Mouse (Mus musculus): ENCODE results near the gene Taar7f. TPM values are rescaled to one million over a fixed set of nuclear protein-coding genes. Genes with fewer than 3 reads are reported as not detected.

The Taar7f gene
- total RNA-seq, 2 experiments from 2014 or later = not detected

Other genes with a start within 250 kb of the Taar7f start
- 5.4 TPM in 1 of 2 replicates, not detected in the other for gene Vnn3, start 198.0 kb upstream of the Taar7f start, total RNA-seq (2015; ENCODE audit: low replicate concordance)
- not detected in 2 replicates for gene Vnn3, start 198.0 kb upstream of the Taar7f start, total RNA-seq (2017; ENCODE audit: low replicate concordance)
- gene Vnn1, start 154.8 kb upstream of the Taar7f start, total RNA-seq (2015; ENCODE audit: low replicate concordance) = not detected in 2 replicates
- gene Vnn1, start 154.8 kb upstream of the Taar7f start, total RNA-seq (2017; ENCODE audit: low replicate concordance) = not detected in 2 replicates
- gene Taar1, start 129.2 kb upstream of the Taar7f start, total RNA-seq (2015; ENCODE audit: low replicate concordance) = not detected in 2 replicates
- not detected in 2 replicates for gene Taar1, start 129.2 kb upstream of the Taar7f start, total RNA-seq (2017; ENCODE audit: low replicate concordance)
- not detected in 2 replicates for gene Taar2, start 110.9 kb upstream of the Taar7f start, total RNA-seq (2015; ENCODE audit: low replicate concordance)
- not detected in 2 replicates for gene Taar2, start 110.9 kb upstream of the Taar7f start, total RNA-seq (2017; ENCODE audit: low replicate concordance)
- gene Taar3, start 100.0 kb upstream of the Taar7f start, total RNA-seq (2015; ENCODE audit: low replicate concordance) = not detected in 2 replicates
- not detected in 2 replicates for gene Taar3, start 100.0 kb upstream of the Taar7f start, total RNA-seq (2017; ENCODE audit: low replicate concordance)
- gene Taar4, start 89.0 kb upstream of the Taar7f start, total RNA-seq (2015; ENCODE audit: low replicate concordance) = not detected in 2 replicates
- not detected in 2 replicates for gene Taar4, start 89.0 kb upstream of the Taar7f start, total RNA-seq (2017; ENCODE audit: low replicate concordance)
- not detected in 2 replicates for gene Taar5, start 78.8 kb upstream of the Taar7f start, total RNA-seq (2015; ENCODE audit: low replicate concordance)
- not detected in 2 replicates for gene Taar5, start 78.8 kb upstream of the Taar7f start, total RNA-seq (2017; ENCODE audit: low replicate concordance)
- not detected in 2 replicates for gene Taar6, start 63.9 kb upstream of the Taar7f start, total RNA-seq (2015; ENCODE audit: low replicate concordance)
- gene Taar6, start 63.9 kb upstream of the Taar7f start, total RNA-seq (2017; ENCODE audit: low replicate concordance) = not detected in 2 replicates
- gene Taar7a, start 56.0 kb upstream of the Taar7f start, total RNA-seq (2015; ENCODE audit: low replicate concordance) = not detected in 2 replicates
- gene Taar7a, start 56.0 kb upstream of the Taar7f start, total RNA-seq (2017; ENCODE audit: low replicate concordance) = not detected in 2 replicates
- not detected in 2 replicates for gene Taar7b, start 49.6 kb upstream of the Taar7f start, total RNA-seq (2015; ENCODE audit: low replicate concordance)
- gene Taar7b, start 49.6 kb upstream of the Taar7f start, total RNA-seq (2017; ENCODE audit: low replicate concordance) = not detected in 2 replicates
- not detected in 2 replicates for gene Taar7d, start 22.3 kb upstream of the Taar7f start, total RNA-seq (2015; ENCODE audit: low replicate concordance)
- not detected in 2 replicates for gene Taar7d, start 22.3 kb upstream of the Taar7f start, total RNA-seq (2017; ENCODE audit: low replicate concordance)
- not detected in 2 replicates for gene Taar7e, start 11.9 kb upstream of the Taar7f start, total RNA-seq (2015; ENCODE audit: low replicate concordance)
- gene Taar7e, start 11.9 kb upstream of the Taar7f start, total RNA-seq (2017; ENCODE audit: low replicate concordance) = not detected in 2 replicates
- gene Taar8a, start 27.0 kb downstream of the Taar7f start, total RNA-seq (2015; ENCODE audit: low replicate concordance) = not detected in 2 replicates
- gene Taar8a, start 27.0 kb downstream of the Taar7f start, total RNA-seq (2017; ENCODE audit: low replicate concordance) = not detected in 2 replicates
- not detected in 2 replicates for gene Taar8b, start 42.8 kb downstream of the Taar7f start, total RNA-seq (2015; ENCODE audit: low replicate concordance)
- gene Taar8b, start 42.8 kb downstream of the Taar7f start, total RNA-seq (2017; ENCODE audit: low replicate concordance) = not detected in 2 replicates
- not detected in 2 replicates for gene Taar8c, start 52.4 kb downstream of the Taar7f start, total RNA-seq (2015; ENCODE audit: low replicate concordance)
- not detected in 2 replicates for gene Taar8c, start 52.4 kb downstream of the Taar7f start, total RNA-seq (2017; ENCODE audit: low replicate concordance)
- not detected in 2 replicates for gene Taar9, start 60.0 kb downstream of the Taar7f start, total RNA-seq (2015; ENCODE audit: low replicate concordance)
- not detected in 2 replicates for gene Taar9, start 60.0 kb downstream of the Taar7f start, total RNA-seq (2017; ENCODE audit: low replicate concordance)
- 10.8 and 21.4 TPM in 2 replicates for gene Stx7, start 99.8 kb downstream of the Taar7f start, total RNA-seq (2015; ENCODE audit: low replicate concordance)
- 30.8 and 35.2 TPM in 2 replicates for gene Stx7, start 99.8 kb downstream of the Taar7f start, total RNA-seq (2017; ENCODE audit: low replicate concordance)
- gene Moxd1, start 174.0 kb downstream of the Taar7f start, total RNA-seq (2015; ENCODE audit: low replicate concordance) = not detected in 2 replicates
- gene Moxd1, start 174.0 kb downstream of the Taar7f start, total RNA-seq (2017; ENCODE audit: low replicate concordance) = not detected in 2 replicates